Mouse (Mus musculus) kidney, embryonic 16.5 days (tissue): ENCODE data around the gene Lepr. TPM values are rescaled to one million over a fixed set of nuclear protein-coding genes. Genes with fewer than 3 reads are reported as not detected.

ENCODE experiments used
- ATAC-seq: fragments of 200-750 bp; cut with Nextera tagmentation; 2 replicates; pipeline ENCODE4 v1.8.0; 2017; ENCODE audit warnings: moderate TSS enrichment; ENCODE audit not compliant: low FRiP score, low TSS enrichment
- H3K27ac ChIP-seq: fragments of 300-500 bp; sonication (generic); 2 replicates; pipeline ENCODE4 v1.5.1; 2014; ENCODE audit warnings: low read length
- H3K27me3 ChIP-seq: fragments of 300-500 bp; sonication (generic); 2 replicates; pipeline ENCODE4 v1.6.1; 2014; ENCODE audit warnings: low read length, control low read depth, mixed read lengths; ENCODE audit not compliant: insufficient read depth
- H3K36me3 ChIP-seq: fragments of 300-500 bp; sonication (generic); 2 replicates; pipeline ENCODE4 v1.6.1; 2014; ENCODE audit warnings: low read length, control low read depth, mixed read lengths; ENCODE audit not compliant: insufficient read depth
- H3K4me1 ChIP-seq: fragments of 300-500 bp; sonication (generic); 2 replicates; pipeline ENCODE4 v1.6.1; 2014; ENCODE audit warnings: low read length, control low read depth, mixed read lengths; ENCODE audit not compliant: insufficient read depth
- H3K4me2 ChIP-seq: fragments of 300-500 bp; sonication (generic); replicated peaks from 2 replicates; pipeline ENCODE4 v1.6.1; 2014; ENCODE audit warnings: low read depth, low read length
- H3K4me3 ChIP-seq: fragments of 300-500 bp; sonication (generic); 2 replicates; pipeline ENCODE4 v1.5.1; 2014; ENCODE audit warnings: mild to moderate bottlenecking, low read length
- H3K9ac ChIP-seq: fragments of 300-500 bp; sonication (generic); replicated peaks from 2 replicates; pipeline ENCODE4 v1.6.1; 2014; ENCODE audit warnings: low read length
- H3K9me3 ChIP-seq: fragments of 300-500 bp; sonication (generic); 2 replicates; pipeline ENCODE4 v1.6.1; 2016; ENCODE audit warnings: low read length, control low read depth
- WGBS: fragments of 180-500 bp; shearing (Covaris S2); extraction: QIAGEN DNeasy Blood & Tissue Kit; methylation state at CpG from one replicate; pipeline ENCODE4 v1.1.7; 2014; 5-methylcytosine and 5-hydroxymethylcytosine counted together
- polyA plus RNA-seq: library from polyadenylated mRNA; unstranded; fragments of >200 nt; fragmentation: Nextera tagmentation; extraction: Ambion mirVana; gene quantifications from 2 replicates; pipeline ENCODE4 v1.2.1, GENCODE M21; 2015

Gene Lepr
- polyA plus RNA-seq, 1 experiment from 2014 or later, result 5.5 TPM

GRCm38 (mm10) chr4:101689645-101690044 is 27.6 kb upstream of the Lepr start:
- H3K36me3 ChIP-seq, result no peaks in the 10 kb centered on the region
- no peaks in the 10 kb centered on the region for H3K9me3 ChIP-seq
- no peak overlapping the region for H3K27ac ChIP-seq
- H3K4me2 ChIP-seq, result no peak overlapping the region
- H3K27me3 ChIP-seq, result no peaks in the 10 kb centered on the region
- H3K9ac ChIP-seq, result no peak overlapping the region
- no peak overlapping the region for H3K4me3 ChIP-seq
- no peak for ATAC-seq
- WGBS, result 75% methylated on average over 5 of the region's 5 CpGs
- H3K4me1 ChIP-seq, result no peaks in the 10 kb centered on the region

- Histone ChIP-seq H3K4me1 (no peaks in the 10 kb centered on the region), H3K36me3 (no peaks in the 10 kb centered on the region), H3K27ac (no peak overlapping the region), H3K27me3 (no peaks in the 10 kb centered on the region), H3K4me2 (no peak overlapping the region), H3K9me3 (no peaks in the 10 kb centered on the region), H3K4me3 (no peak overlapping the region), H3K9ac (no peak overlapping the region)
- WGBS, result 68% methylated on average over 4 of the region's 4 CpGs
- ATAC-seq, result no peak
Observed at GRCm38 (mm10) chr4:101692892-101693291, 24.3 kb upstream of the Lepr start.

GRCm38 (mm10) chr4:101694529-101694928 is 22.7 kb upstream of the Lepr start:
- Histone ChIP-seq H3K36me3 (no peaks in the 10 kb centered on the region), H3K4me2 (no peak overlapping the region), H3K4me3 (no peak overlapping the region), H3K9me3 (no peaks in the 10 kb centered on the region), H3K9ac (no peak overlapping the region), H3K4me1 (no peaks in the 10 kb centered on the region), H3K27me3 (no peaks in the 10 kb centered on the region), H3K27ac (no peak overlapping the region)
- WGBS, result 65% methylated on average over 6 of the region's 6 CpGs
- no peak for ATAC-seq

- Histone ChIP-seq H3K27ac (no peak overlapping the region), H3K4me3 (no peak overlapping the region), H3K9me3 (no peaks in the 10 kb centered on the region), H3K27me3 (no peaks in the 10 kb centered on the region), H3K9ac (no peak overlapping the region), H3K4me1 (no peaks in the 10 kb centered on the region), H3K36me3 (no peaks in the 10 kb centered on the region), H3K4me2 (no peak overlapping the region)
- WGBS, result 82% methylated on average over 3 of the region's 3 CpGs
- no peak for ATAC-seq
Observed at GRCm38 (mm10) chr4:101697236-101697635, 20.0 kb upstream of the Lepr start.

- Histone ChIP-seq H3K9me3 (no peaks in the 10 kb centered on the region), H3K27me3 (no peaks in the 10 kb centered on the region), H3K4me1 (no peaks in the 10 kb centered on the region), H3K4me3 (no peak overlapping the region), H3K36me3 (no peaks in the 10 kb centered on the region), H3K9ac (no peak overlapping the region), H3K27ac (no peak overlapping the region), H3K4me2 (no peak overlapping the region)
- 96% methylated on average over 1 of the region's 1 CpGs for WGBS
- ATAC-seq, result no peak
Observed at GRCm38 (mm10) chr4:101699423-101699822, 17.8 kb upstream of the Lepr start.

GRCm38 (mm10) chr4:101700892-101701640 is 16.1 kb upstream of the Lepr start:
- Histone ChIP-seq H3K4me3 (no peak overlapping the region), H3K27ac (no peak overlapping the region), H3K36me3 (no peaks in the 10 kb centered on the region), H3K27me3 (no peaks in the 10 kb centered on the region), H3K4me2 (no peak overlapping the region), H3K4me1 (no peaks in the 10 kb centered on the region), H3K9ac (no peak overlapping the region), H3K9me3 (no peaks in the 10 kb centered on the region)
- no peak for ATAC-seq
- WGBS, result 85% methylated on average over 14 of the region's 14 CpGs

GRCm38 (mm10) chr4:101705325-101705724 is 11.9 kb upstream of the Lepr start:
- Histone ChIP-seq H3K9me3 (no peaks in the 10 kb centered on the region), H3K27ac (no peak overlapping the region), H3K4me3 (no peak overlapping the region), H3K4me1 (no peaks in the 10 kb centered on the region), H3K36me3 (no peaks in the 10 kb centered on the region), H3K4me2 (no peak overlapping the region), H3K27me3 (no peaks in the 10 kb centered on the region), H3K9ac (no peak overlapping the region)
- WGBS, result 72% methylated on average over 9 of the region's 9 CpGs
- ATAC-seq, result no peak

- Histone ChIP-seq H3K36me3 (no peaks in the 10 kb centered on the region), H3K9me3 (no peaks in the 10 kb centered on the region), H3K4me1 (no peaks in the 10 kb centered on the region), H3K4me3 (no peak overlapping the region), H3K9ac (no peak overlapping the region), H3K27me3 (no peaks in the 10 kb centered on the region), H3K4me2 (no peak overlapping the region), H3K27ac (no peak overlapping the region)
- no peak for ATAC-seq
- 45% methylated on average over 2 of the region's 2 CpGs for WGBS
Observed at GRCm38 (mm10) chr4:101707234-101707633, 10.0 kb upstream of the Lepr start.

GRCm38 (mm10) chr4:101707953-101708352 is 9.3 kb upstream of the Lepr start:
- no peak overlapping the region for H3K27ac ChIP-seq
- H3K9me3 ChIP-seq, result no peaks in the 10 kb centered on the region
- H3K36me3 ChIP-seq, result no peaks in the 10 kb centered on the region
- H3K4me3 ChIP-seq, result no peak overlapping the region
- no peak overlapping the region for H3K9ac ChIP-seq
- no peak overlapping the region for H3K4me2 ChIP-seq
- no peaks in the 10 kb centered on the region for H3K27me3 ChIP-seq
- no peak for ATAC-seq
- no peaks in the 10 kb centered on the region for H3K4me1 ChIP-seq
- 29% methylated on average over 3 of the region's 3 CpGs for WGBS

GRCm38 (mm10) chr4:101710361-101710760 is 6.8 kb upstream of the Lepr start:
- H3K4me3 ChIP-seq, result no peak overlapping the region
- no peaks in the 10 kb centered on the region; the same call in 1 of the 2 replicates for H3K27me3 ChIP-seq
- H3K36me3 ChIP-seq, result no peaks in the 10 kb centered on the region
- H3K4me1 ChIP-seq, result no peaks in the 10 kb centered on the region
- H3K9ac ChIP-seq, result no peak overlapping the region
- no peak overlapping the region for H3K4me2 ChIP-seq
- no peak overlapping the region for H3K27ac ChIP-seq
- 60% methylated on average over 4 of the region's 4 CpGs for WGBS
- ATAC-seq, result no peak
- no peaks in the 10 kb centered on the region for H3K9me3 ChIP-seq
